Mouse (Mus musculus) heart, postnatal 0 days (tissue): ENCODE measurements around the gene Gdpd2.
A peak's percentile ranks its signal among the peaks of the same experiment; 100 is the strongest.

Experiments used
- CTCF ChIP-seq: IDR thresholded peaks from 2 replicates; pipeline ENCODE4 v1.5.1; 2016; ENCODE audit warnings: antibody characterized with exemption, control low read depth, low read depth
- EP300 ChIP-seq: IDR thresholded peaks from 2 replicates; pipeline ENCODE4 v1.6.1; 2016; ENCODE audit warnings: antibody characterized with exemption, low read depth

- TF ChIP-seq CTCF (peak; percentile 59), EP300 (no peak)
These were observed 9.2 kb downstream of the Gdpd2 start for GRCm38 (mm10) chrX:100738918-100739317.
